Mouse (Mus musculus) olfactory bulb, adult 2 months (tissue): ENCODE results near the gene 2310057M21Rik. TPM values are rescaled to one million over a fixed set of nuclear protein-coding genes. Genes with fewer than 3 reads are reported as not detected.
A peak's percentile ranks its signal among the peaks of the same experiment; 100 is the strongest.
"Not testable (repeated sequence)": the region's sequence is repeated elsewhere in the genome, so short reads cannot be mapped to it uniquely, and the experiment has no call there.

Source experiments
- H3K27ac ChIP-seq: fragments of 200-500 bp; 2 replicates; pipeline ENCODE4 v1.5.1; 2012; ENCODE audit warnings: low read depth, low read length; ENCODE audit not compliant: insufficient read depth
- H3K4me1 ChIP-seq: fragments of 200-500 bp; 2 replicates; pipeline ENCODE4 v1.6.1; 2012; ENCODE audit warnings: low read length; ENCODE audit not compliant: control insufficient read depth, insufficient read depth
- H3K4me3 ChIP-seq: fragments of 200-500 bp; 2 replicates; pipeline ENCODE4 v1.5.1; 2012; ENCODE audit warnings: mild to moderate bottlenecking, low read depth, low read length, moderate library complexity; ENCODE audit not compliant: insufficient read depth
- CTCF ChIP-seq: fragments of 200-500 bp; IDR thresholded peaks from 2 replicates; pipeline ENCODE4 v1.5.1; 2012; ENCODE audit warnings: low read depth, mild to moderate bottlenecking, low read length, moderate library complexity; ENCODE audit not compliant: insufficient read depth
- POLR2A ChIP-seq: fragments of 200-500 bp; IDR thresholded peaks from 2 replicates; pipeline ENCODE4 v1.6.1; 2012; ENCODE audit warnings: mild to moderate bottlenecking, low read depth, low read length, moderate library complexity; ENCODE audit not compliant: insufficient read depth
- WGBS: fragments of 180-500 bp; shearing (Covaris S2); methylation state at CpG from one replicate; pipeline ENCODE4 v1.1.7; 2018; 5-methylcytosine and 5-hydroxymethylcytosine counted together
- polyA plus RNA-seq: library from polyadenylated mRNA; stranded (reverse); fragments of >200 nt; gene quantifications from 2 replicates; pipeline ENCODE4 v1.2.4, GENCODE M21; 2012; ENCODE audit warnings: low replicate concordance; ENCODE audit not compliant: missing spikeins, insufficient read depth, insufficient read length

Gene 2310057M21Rik
- not detected in 2 replicates for polyA plus RNA-seq

- Histone ChIP-seq H3K27ac (peak within 1 kb of the TSS; percentile 36), H3K4me1 (peaks cover 2% of the 10 kb centered on the region), H3K4me3 (peak within 1 kb of the TSS; percentile 77)
- WGBS: under 1% methylated on average over 55 of the region's 55 CpGs
- TF ChIP-seq CTCF (no peak), POLR2A (peak; percentile 84)
These were observed at the start of gene 2310057M21Rik for GRCm38 (mm10) chr7:131362615-131363300. TSS of gene 2310057M21Rik (minus strand) at chr7:131362759.

GRCm38 (mm10) chr7:131411941-131412270, 49.3 kb upstream of the 2310057M21Rik start:
- Histone ChIP-seq H3K27ac (no peak overlapping the region), H3K4me1 (no peaks in the 10 kb centered on the region; the same call in 1 of the 2 replicates), H3K4me3 (no peak overlapping the region)
- no peak for TF ChIP-seq POLR2A
- no peak for TF ChIP-seq CTCF
- 43% methylated on average over 2 of the region's 2 CpGs for WGBS

- Histone ChIP-seq H3K27ac (no peak overlapping the region), H3K4me1 (no peaks in the 10 kb centered on the region; the same call in 1 of the 2 replicates), H3K4me3 (peak overlapping the region; percentile 80)
- 41% methylated on average over 10 of the region's 10 CpGs for WGBS
- no peak for TF ChIP-seq CTCF
- no peak for TF ChIP-seq POLR2A
These were observed 48.8 kb upstream of the 2310057M21Rik start for GRCm38 (mm10) chr7:131411221-131411940.

GRCm38 (mm10) chr7:131410416-131411058, 48.0 kb upstream of the 2310057M21Rik start, which contains the start of the genes Ikzf5 and Acadsb:
TSS of gene Ikzf5 (minus strand) at chr7:131410521.
TSS of gene Acadsb (plus strand) at chr7:131410601.
- no peaks in the 10 kb centered on the region; the same call in 1 of the 2 replicates for H3K4me1 ChIP-seq
- TF ChIP-seq POLR2A (peak; percentile 74), CTCF (no peak)
- H3K27ac ChIP-seq: peak within 1 kb of the TSS; percentile 64; the same call in 1 of the 2 replicates
- H3K4me3 ChIP-seq: peak within 1 kb of the TSS; percentile 80
- under 1% methylated on average over 42 of the region's 42 CpGs for WGBS

DNA sequence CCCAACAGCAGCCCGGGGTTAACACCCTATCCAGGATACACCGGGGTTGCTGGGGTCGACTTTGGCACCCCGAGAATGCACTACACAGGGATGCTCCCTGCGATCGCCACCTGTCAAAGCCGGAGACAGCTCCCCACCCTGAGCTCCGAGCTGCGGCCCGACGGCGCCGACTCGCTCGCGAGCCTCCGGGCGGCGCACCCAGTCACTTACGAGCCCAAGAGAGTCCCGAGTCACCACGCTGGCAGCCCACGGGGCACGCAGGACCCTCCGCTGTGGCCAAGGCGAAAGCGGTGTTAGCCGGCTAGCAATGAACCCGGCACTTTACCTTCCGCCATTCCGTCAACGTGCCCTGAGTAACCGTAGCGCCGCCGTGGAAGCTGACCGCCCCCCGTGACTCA, 47.4 kb upstream of the 2310057M21Rik start:
- TF ChIP-seq POLR2A (no peak), CTCF (no peak)
- H3K4me3 ChIP-seq: peak overlapping the region; percentile 80
- under 1% methylated on average over 38 of the region's 38 CpGs for WGBS
- peak overlapping the region; percentile 64; the same call in 1 of the 2 replicates for H3K27ac ChIP-seq
- no peaks in the 10 kb centered on the region; the same call in 1 of the 2 replicates for H3K4me1 ChIP-seq

GRCm38 (mm10) chr7:131409321-131409987, 46.9 kb upstream of the 2310057M21Rik start:
- Histone ChIP-seq H3K4me3 (peak overlapping the region; percentile 80), H3K4me1 (no peaks in the 10 kb centered on the region; the same call in 1 of the 2 replicates), H3K27ac (no peak overlapping the region)
- TF ChIP-seq POLR2A (no peak), CTCF (no peak)
- 6% methylated on average over 16 of the region's 16 CpGs for WGBS

DNA sequence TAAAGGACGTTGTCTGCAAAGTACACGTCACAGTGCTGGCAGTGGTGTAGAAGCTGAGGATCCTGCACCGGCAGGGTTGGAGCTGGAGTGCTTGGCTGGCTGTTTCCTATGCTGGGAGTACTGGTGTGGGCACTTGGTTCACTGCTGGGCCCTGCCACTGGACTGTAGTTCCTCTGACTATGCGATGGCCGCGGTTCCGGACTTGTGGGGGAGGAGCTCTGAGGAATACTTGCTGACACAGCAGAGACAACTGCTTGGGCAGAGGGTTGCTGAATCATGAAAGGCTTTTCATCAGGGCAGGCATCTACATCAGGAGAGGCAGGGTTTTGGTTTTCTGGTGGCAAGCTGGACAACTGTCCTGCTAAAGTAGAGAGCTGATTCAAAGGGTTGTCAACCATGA, 29.2 kb upstream of the 2310057M21Rik start:
- H3K4me1 ChIP-seq, H3K27ac ChIP-seq, H3K4me3 ChIP-seq: not testable (repeated sequence)
- 82% methylated on average over 7 of the region's 7 CpGs for WGBS

- H3K27ac ChIP-seq: no peak overlapping the region
- H3K4me3 ChIP-seq: no peak overlapping the region
- TF ChIP-seq CTCF: no peak
- no peak for TF ChIP-seq POLR2A
- WGBS: 69% methylated on average over 9 of the region's 9 CpGs
- H3K4me1 ChIP-seq: no peaks in the 10 kb centered on the region
These were observed 9.5 kb upstream of the 2310057M21Rik start for GRCm38 (mm10) chr7:131371880-131372651.
